Mouse (Mus musculus) cerebellum, postnatal 4 days (tissue): ENCODE results near the gene Wnk4.

Experiments used
- DNase-seq, 2 experiments: peaks; one replicate each; pipeline ENCODE4 v3.0.0; 2022; ENCODE audit warnings: low spot score in 2 of 2, mixed read lengths in 1 of 2

Wnk4 gene

DNA sequence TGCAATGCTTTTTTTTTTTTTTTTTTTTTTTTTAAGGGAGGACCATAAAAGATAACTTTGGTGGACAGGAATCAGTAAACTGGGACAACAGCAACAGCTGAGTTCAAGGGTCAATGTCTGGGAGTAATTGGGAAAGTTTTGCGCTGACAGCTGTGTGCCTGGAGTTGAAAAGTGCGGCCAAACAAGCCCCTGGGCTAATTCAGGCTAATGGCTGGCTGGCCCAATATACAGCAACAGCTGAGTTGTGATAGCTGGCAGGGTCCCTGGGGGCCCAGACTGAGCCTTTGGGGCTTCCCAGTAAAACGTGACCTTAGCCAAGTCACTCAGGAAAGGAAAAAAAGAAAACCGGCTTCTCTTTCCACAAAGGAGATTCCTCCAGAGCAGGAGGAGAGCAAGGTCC, 15.3 kb upstream of the Wnk4 start:
- DNase-seq: no peak

DNA sequence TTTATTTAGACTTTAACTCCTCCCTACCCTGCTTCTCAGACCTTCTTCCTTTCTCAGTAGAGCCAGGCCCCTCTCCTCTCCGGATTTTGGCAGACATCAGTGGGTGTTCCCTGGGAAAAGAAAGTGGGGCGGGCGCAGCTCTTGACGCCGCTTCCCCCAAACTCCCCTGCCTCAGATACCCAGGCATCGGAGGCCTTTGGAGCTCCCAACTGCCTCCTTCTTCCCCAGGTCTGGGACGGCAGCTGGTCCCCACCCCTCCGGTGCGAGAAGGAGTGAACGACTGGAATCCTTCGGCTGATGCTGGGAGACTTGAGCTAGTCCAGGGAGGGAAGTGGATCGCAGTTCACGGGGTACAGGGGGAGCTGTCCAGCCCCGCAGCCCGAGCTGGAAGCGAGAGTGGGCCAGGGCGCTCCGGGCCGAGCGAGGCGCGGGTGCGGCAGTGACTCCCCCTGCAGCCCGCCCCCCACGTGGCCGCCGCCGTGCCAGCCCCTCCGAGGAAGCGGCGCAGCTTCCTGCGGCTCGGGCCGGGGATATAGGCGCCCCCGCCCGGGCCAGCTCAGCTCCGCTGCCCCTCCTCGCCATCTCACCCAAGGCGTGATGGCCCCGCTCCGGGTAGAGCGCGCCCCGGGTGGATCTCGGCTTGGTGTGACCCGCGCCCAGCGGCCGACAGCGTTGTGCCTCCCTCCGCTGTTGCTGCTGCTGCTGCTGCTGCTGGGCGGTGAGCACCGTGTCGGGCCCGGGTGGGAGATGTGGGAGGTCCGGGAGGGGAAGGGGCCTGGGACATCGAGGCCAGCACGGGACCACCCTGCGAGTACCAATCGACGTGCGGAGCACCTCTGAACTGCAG, 14.3 kb upstream of the Wnk4 start, which contains the start of gene Ramp2:
Ramp2 (plus strand) TSS at position 174 of the 847 bp plus-strand sequence.
- peak in 1 of 2 experiments; percentile 37 for DNase-seq

DNA sequence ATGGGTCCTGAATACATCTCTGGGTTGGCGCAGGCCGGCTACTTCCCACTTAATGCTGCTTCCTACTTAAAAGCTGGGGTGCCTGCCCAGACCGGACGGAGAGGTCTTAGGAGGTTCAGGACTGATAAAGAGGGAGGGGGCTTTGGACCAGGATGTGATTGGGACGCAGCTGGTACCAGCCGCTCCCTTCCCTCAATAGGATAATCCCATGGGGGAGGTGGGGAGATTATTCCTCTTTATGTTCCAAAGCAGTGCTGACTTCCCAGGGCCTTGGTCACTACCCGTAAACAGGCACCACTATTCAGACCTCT, 13.7 kb upstream of the Wnk4 start:
- no peak for DNase-seq

- no peak for DNase-seq
Measured at GRCm38 (mm10) chr11:101247521-101248030, 12.8 kb upstream of the Wnk4 start.

- peak in 1 of 2 experiments; percentile 49 for DNase-seq
Measured at GRCm38 (mm10) chr11:101248258-101248994, 11.9 kb upstream of the Wnk4 start.

DNA sequence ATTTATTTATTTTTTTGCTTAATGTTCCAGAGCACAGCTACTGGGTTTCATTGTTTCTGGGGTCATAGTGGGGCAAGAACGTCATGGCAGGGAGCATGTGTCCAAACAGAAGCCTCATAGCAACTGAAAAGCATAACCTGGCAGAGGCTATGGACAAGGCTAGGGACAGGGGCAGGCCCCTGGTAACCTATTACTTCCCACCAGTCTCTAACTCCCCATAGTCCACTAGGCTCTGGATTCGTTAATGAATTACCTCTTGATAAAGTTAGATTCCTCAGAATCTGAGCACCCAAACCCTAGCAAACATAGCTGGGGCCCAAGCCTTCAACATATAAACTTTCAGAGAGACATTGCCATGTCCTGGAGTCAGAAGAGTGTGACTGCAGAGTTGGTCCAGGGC, 9.3 kb upstream of the Wnk4 start:
- DNase-seq: no peak

DNA sequence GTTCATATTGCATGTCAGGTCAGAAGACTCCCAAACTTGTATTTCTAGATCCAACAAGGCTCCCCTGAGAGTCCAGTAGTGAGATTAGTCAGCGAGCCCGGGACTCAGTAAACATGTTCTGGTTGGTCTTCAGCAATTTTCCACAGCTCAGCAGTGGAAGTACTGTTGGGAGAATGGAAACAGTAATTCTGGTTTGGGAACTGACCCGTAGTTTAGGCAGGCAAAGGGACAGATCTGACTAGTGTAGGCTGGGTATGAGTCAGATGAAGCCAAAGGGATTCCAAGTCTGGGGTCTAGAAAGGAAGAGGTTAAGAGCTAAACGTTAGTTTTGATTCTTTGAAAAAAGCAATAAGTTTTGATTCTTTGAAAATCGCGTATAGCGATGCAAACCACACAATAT, 7.4 kb upstream of the Wnk4 start:
- DNase-seq: no peak

DNA sequence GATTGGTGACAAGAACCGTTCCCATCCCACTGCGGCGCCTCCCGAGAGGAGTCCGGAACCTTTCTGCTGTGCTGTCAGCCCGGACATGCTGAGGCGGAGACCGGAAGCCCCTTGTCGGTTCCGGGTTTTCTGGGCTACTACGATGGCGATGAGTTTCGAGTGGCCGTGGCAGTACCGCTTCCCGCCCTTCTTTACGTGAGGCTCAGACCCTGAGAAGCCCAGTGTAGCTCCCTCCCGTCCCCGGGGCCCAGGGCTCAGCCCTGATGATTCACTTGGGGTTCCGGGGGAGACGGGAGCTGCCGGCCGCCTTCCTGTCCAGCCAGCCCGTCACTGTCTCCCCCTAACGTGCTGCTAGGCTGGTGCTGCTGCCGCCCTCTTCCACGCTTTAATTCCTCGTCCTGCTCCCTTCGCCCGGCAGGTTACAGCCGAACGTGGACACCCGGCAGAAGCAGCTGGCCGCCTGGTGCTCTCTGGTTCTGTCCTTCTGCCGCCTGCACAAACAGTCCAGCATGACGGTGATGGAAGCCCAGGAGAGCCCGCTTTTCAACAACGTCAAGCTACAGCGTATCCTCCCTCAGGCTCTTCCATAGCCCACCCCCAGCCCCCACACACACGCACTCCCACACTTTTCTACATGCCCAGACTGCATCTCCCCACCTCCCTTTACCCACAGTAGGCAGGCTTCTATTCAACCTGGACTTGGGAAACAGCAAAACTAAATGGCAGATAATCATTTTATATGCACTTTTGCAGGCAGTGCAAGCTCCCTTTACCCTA, 6.6 kb upstream of the Wnk4 start, which contains the start of gene Vps25:
Vps25 (plus strand) TSS at position 95 of the 777 bp plus-strand sequence.
- DNase-seq: peak; percentile 60 to 83

DNA sequence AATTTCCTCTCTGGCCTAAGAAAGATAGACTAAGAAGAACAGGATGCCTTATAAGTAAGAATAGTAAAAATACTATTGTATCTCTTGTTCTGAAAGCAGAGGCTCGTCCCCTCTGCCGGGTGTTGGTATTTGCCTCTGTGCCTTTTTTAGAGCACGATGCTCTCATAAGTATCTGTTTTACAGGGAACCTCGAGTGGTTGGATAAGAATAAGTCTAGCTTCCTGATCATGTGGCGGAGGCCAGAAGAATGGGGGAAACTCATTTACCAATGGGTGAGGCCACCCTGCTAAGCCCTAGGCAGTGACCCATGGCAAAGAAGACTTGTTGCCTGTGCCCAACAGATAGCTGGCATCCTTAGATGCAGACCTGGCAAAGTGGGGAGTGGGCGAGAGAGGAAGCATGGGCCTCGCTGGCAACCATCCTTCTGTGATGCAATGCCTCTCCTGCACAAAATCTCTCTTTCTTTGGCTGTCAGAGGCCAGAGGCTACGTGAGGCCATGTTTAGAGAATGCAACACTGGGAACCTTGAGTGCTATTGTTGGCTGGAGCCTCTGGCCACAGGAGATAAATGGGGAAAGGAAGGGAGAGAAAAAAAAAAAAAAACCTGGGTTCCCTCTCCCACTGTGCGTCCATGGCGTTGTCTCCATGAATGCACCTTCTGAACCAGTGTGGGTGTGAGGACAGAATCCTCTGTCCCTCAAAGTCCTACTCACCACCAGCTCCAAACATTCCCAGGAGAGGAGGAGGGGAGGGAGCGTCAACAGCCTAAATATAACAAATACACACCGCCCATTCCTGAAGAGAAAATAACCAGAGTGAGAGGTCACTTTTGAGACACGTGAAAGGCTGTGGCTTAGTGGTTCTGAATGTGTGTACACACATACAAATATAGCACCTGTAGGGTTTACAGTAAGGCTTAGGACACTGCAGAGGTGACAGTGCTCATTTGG, 4.3 kb upstream of the Wnk4 start:
- no peak for DNase-seq

DNA sequence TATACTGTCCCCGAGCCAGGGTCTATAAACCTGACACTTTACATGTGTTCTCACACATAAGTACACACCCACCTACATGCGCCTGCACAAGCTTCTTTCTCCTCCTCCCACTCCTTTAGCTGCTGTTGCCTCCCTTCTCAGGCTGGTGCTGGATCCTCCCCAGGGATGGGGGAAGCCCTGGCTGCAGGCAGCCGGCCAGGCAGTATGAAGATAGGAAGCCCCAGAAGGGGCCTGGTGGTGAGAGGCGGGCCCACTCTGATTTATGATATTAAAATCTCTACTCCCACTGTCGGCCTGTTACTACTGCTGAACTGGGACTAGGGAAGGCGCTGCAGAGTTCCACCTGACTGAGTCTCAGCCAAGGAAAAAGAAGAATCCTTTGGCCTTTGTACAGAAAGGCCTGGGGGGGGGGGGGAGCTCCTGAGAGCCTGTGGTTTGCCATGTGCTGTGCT, 1.1 kb upstream of the Wnk4 start:
- no peak for DNase-seq

DNA sequence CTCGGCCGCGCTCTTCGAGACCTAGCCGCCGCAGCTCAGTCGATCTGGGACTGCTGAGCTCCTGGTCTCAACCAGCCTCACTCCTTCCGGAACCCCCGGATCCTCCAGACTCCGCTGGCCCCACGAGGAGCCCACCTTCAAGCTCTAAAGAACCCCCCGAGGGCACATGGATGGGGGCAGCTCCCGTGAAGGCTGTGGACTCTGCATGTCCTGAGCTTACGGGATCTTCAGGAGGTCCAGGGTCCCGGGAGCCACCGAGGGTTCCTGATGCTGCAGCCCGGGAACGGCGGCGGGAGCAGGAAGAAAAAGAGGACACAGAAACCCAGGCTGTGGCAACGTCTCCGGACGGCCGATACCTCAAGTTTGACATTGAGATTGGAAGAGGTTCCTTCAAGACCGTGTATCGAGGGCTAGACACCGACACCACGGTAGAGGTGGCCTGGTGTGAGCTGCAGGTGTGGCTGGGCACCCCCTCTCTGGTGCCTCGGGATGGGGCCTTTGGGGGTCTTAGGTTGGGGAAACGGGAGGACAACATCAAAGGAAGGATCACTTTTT, 536 bp downstream of the Wnk4 start:
- DNase-seq: no peak

DNA sequence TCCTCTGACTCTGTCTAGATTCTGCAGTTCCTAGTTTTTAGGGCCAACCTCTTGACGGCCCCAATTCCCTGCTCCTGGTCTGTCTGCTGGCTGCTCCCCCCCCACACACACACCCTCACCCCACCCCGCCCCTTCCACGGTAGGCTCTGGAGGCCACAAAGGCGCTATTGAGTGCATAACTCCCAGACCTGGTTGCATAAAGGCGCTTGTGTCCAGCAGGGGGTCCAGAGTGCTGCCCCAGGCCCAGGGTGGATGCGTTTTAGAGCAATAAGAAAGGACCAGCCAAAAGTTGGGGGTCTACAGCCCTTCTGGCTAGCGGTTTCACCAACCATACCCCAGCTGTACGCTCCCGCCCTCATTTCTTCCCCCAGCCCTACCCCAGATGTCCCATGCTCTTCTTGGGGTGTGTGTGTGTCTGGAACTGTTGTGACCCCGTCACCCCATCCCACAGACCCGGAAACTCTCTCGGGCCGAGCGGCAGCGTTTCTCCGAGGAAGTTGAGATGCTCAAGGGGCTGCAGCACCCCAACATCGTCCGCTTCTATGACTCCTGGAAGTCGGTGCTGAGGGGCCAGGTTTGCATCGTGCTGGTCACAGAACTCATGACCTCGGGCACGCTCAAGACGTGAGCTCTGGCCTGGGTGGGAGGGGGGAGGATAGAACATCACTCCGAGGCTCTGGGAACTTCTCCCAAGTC, 2.1 kb downstream of the Wnk4 start:
- no peak for DNase-seq

DNA sequence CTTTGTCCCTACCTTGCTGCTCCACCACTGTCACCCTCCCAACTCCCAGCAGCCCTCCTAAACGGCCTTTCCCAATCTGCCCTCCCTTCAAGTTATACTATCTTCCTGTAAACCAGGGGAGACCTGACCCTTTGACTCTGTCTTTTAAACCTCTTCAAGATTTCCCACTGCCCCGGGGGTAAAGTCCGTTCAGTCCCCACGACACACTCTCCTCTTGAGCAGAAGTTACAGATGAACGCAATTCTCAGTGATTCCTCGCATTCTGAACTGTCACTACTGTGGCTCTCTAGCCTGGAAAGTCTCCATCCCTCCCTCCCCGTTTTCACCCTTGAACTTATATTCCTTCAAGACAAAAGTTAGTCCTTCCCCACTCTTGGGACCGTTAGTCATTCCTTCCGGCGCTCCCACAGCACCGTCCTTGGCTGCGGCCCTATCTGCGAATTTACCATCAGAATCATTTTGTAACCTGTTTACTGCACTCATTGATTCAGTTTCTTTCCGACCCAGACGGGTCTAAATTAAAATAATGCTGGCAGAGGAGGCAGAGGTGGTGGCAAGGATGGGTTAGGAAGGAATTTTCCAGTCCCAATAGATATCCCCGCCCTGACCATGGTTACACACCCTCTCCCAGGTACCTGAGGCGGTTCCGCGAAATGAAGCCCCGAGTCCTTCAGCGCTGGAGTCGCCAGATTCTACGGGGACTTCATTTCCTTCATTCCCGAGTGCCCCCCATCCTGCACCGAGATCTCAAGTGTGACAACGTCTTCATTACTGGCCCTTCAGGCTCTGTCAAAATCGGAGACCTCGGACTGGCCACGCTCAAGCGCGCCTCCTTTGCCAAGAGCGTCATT, 3.0 kb downstream of the Wnk4 start:
- no peak for DNase-seq

DNA sequence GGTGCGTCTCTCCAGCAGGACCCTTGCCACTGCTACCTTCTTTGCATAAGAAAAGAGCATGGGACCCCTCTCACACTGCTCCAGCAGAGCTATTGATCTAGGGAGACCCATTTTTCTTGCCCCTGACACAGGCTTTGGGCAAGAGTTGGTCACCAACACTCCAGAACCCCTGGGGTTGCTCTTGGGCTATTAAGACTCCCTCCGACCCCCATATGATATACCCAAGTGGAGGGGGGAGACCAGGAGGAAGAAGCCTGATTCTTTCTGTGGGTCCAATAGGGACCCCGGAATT, 3.6 kb downstream of the Wnk4 start:
- DNase-seq: no peak

GRCm38 (mm10) chr11:101264954-101265471, 4.6 kb downstream of the Wnk4 start:
- no peak for DNase-seq

- DNase-seq: no peak
Measured at GRCm38 (mm10) chr11:101265906-101266305, 5.5 kb downstream of the Wnk4 start.

GRCm38 (mm10) chr11:101269577-101270116, 9.3 kb downstream of the Wnk4 start:
- no peak for DNase-seq

DNA sequence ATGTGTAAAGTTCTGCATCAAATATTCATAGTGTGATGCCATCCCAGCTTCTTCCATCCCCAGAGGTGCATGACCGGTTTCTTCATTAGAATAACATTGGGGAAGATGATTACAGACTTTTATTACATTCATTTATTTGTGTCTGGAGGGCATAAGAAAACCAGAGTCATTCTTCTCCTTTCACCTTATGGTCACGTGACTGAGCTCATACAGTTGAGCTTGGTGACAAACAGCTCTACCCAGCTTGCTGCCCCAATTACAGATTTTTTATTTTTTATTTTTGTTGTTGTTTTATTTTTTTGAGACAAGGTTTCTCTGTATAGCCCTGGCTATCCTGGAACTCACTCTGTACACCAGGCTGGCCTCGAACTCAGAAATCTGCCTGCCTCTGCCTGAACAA, 12.1 kb downstream of the Wnk4 start:
- DNase-seq: no peak

GRCm38 (mm10) chr11:101275309-101275708, 14.9 kb downstream of the Wnk4 start:
- no peak for DNase-seq
